Mouse (Mus musculus): Measurements from ENCODE around the gene Polrmt.

Gene Polrmt

DNA sequence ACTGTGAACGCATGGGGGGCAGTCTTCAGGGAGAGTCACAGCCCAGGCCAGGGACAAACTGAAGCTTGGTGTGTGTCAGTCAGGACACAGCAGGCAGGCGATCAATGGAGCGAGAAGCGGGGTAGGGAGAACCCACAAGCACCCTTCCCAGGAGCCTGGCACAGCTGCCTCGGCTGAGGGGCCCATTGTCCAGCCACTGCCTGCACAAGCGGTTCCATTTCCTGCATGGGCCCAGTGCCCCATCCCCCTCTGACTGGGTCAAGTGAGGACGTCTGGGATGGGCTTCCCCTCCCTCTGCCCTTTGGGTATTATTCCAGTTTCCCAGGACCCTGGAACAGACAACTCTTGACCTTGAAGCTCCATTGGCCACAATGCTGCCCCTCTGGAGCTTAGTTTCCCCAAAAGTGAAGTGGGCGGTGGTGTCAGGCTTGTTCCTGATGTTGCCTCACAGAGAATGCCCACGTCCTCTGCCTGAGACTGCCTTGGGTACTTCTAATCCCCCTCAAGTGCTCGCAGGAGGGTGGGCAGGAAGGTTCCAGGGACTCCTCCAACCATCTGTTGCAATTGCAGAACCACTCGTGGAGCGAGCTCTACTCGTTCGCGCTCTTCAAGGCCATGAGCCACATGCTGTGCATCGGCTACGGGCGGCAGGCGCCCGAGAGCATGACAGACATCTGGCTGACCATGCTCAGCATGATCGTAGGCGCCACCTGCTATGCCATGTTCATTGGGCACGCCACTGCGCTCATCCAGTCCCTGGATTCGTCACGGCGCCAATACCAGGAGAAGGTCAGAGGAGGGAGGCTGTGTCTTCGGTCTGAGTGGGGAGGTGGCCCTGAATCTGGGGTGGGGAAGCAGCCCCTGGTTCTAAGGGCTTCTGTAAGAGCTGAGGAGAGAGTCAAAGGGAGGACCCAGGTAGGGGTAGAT is 17.8 kb downstream of the Polrmt start:
- H3K27me3 ChIP-seq (ENCODE audit: insufficient read depth, low read length), result no peaks in the 10 kb centered on the region
- H3K9me3 ChIP-seq (ENCODE audit: low read length), result peaks cover 13% of the 10 kb centered on the region
- H3K4me3 ChIP-seq (replicated peaks; ENCODE audit: low read length), result peak overlapping the region; percentile 23; the same call in 1 of the 2 replicates
- TF ChIP-seq CTCF (conservative IDR thresholded peaks at IDR 0.05; ENCODE audit: low read length) (no peak), NANOG (IDR thresholded peaks at IDR 0.05; ENCODE audit: borderline replicate concordance, low read length) (no peak), POU5F1 (IDR thresholded peaks at IDR 0.05; ENCODE audit: borderline replicate concordance, low read length) (no peak)
- H3K4me1 ChIP-seq (replicated peaks; ENCODE audit: low read depth, low read length), result peaks cover 47% of the 10 kb centered on the region
- peaks cover 41% of the 10 kb centered on the region for H3K36me3 ChIP-seq (ENCODE audit: insufficient read depth, low read length)

DNA sequence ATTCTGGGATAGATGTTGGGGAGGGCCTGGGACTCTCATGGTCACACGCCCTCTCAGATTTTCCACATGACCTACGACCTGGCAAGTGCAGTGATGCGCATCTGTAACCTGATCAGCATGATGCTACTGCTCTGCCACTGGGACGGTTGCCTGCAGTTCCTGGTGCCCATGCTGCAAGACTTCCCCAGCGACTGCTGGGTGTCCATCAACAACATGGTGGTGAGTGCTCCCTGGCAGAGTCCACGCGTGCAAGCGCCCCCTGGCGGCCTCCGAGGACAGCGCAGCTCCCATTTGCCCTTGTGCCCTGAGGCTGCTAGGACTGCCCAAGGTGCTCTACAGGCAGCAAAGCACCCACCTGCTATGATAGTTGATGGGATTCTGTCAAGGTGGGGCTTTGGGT is 20.3 kb downstream of the Polrmt start:
- H3K27me3 ChIP-seq (ENCODE audit: insufficient read depth, low read length), result no peaks in the 10 kb centered on the region
- TF ChIP-seq CTCF (conservative IDR thresholded peaks at IDR 0.05; ENCODE audit: low read length), result peak; percentile 67
- no peak for TF ChIP-seq NANOG (IDR thresholded peaks at IDR 0.05; ENCODE audit: borderline replicate concordance, low read length)
- H3K4me1 ChIP-seq (replicated peaks; ENCODE audit: low read depth, low read length), result peaks cover 59% of the 10 kb centered on the region
- H3K36me3 ChIP-seq (ENCODE audit: insufficient read depth, low read length), result peaks cover 26% of the 10 kb centered on the region; the same call in 1 of the 2 replicates
- H3K4me3 ChIP-seq (replicated peaks; ENCODE audit: low read length), result no peak overlapping the region
- H3K9me3 ChIP-seq (ENCODE audit: low read length), result peaks cover 13% of the 10 kb centered on the region

- TF ChIP-seq NANOG (IDR thresholded peaks at IDR 0.05; ENCODE audit: borderline replicate concordance, low read length) (no peak), POU5F1 (IDR thresholded peaks at IDR 0.05; ENCODE audit: borderline replicate concordance, low read length) (no peak)
- Histone ChIP-seq H3K27me3 (ENCODE audit: insufficient read depth, low read length) (peaks cover 6% of the 10 kb centered on the region), H3K9me3 (ENCODE audit: low read length) (peaks cover 13% of the 10 kb centered on the region), H3K4me1 (replicated peaks; ENCODE audit: low read depth, low read length) (peaks cover 50% of the 10 kb centered on the region), H3K36me3 (ENCODE audit: insufficient read depth, low read length) (peaks cover 26% of the 10 kb centered on the region; the same call in 1 of the 2 replicates), H3K4me3 (replicated peaks; ENCODE audit: low read length) (no peak overlapping the region)
Observed at GRCm38 (mm10) chr10:79723692-79724091, 22.7 kb downstream of the Polrmt start.

GRCm38 (mm10) chr10:79723047-79723446 is 23.3 kb downstream of the Polrmt start:
- H3K4me1 ChIP-seq (replicated peaks; ENCODE audit: low read depth, low read length), result peaks cover 46% of the 10 kb centered on the region
- H3K9me3 ChIP-seq (ENCODE audit: low read length), result peaks cover 13% of the 10 kb centered on the region
- H3K27me3 ChIP-seq (ENCODE audit: insufficient read depth, low read length), result peaks cover 13% of the 10 kb centered on the region
- H3K4me3 ChIP-seq (replicated peaks; ENCODE audit: low read length), result no peak overlapping the region
- TF ChIP-seq CTCF (conservative IDR thresholded peaks at IDR 0.05; ENCODE audit: low read length) (no peak), POU5F1 (IDR thresholded peaks at IDR 0.05; ENCODE audit: borderline replicate concordance, low read length) (no peak), NANOG (IDR thresholded peaks at IDR 0.05; ENCODE audit: borderline replicate concordance, low read length) (no peak)
- peaks cover 26% of the 10 kb centered on the region; the same call in 1 of the 2 replicates for H3K36me3 ChIP-seq (ENCODE audit: insufficient read depth, low read length)

- TF ChIP-seq NANOG (IDR thresholded peaks at IDR 0.05; ENCODE audit: borderline replicate concordance, low read length), result no peak
- peaks cover 54% of the 10 kb centered on the region for H3K4me1 ChIP-seq (replicated peaks; ENCODE audit: low read depth, low read length)
- H3K4me3 ChIP-seq (replicated peaks; ENCODE audit: low read length), result no peak overlapping the region
- H3K27me3 ChIP-seq (ENCODE audit: insufficient read depth, low read length), result peaks cover 28% of the 10 kb centered on the region
- peaks cover 12% of the 10 kb centered on the region; the same call in 1 of the 2 replicates for H3K36me3 ChIP-seq (ENCODE audit: insufficient read depth, low read length)
- no peaks in the 10 kb centered on the region for H3K9me3 ChIP-seq (ENCODE audit: low read length)
Observed at GRCm38 (mm10) chr10:79721089-79721488, 25.3 kb downstream of the Polrmt start.

- Histone ChIP-seq H3K9me3 (ENCODE audit: low read length) (no peaks in the 10 kb centered on the region), H3K36me3 (ENCODE audit: insufficient read depth, low read length) (peaks cover 5% of the 10 kb centered on the region; the same call in 1 of the 2 replicates), H3K4me3 (replicated peaks; ENCODE audit: low read length) (peak overlapping the region; percentile 87), H3K4me1 (replicated peaks; ENCODE audit: low read depth, low read length) (peaks cover 37% of the 10 kb centered on the region), H3K27me3 (ENCODE audit: insufficient read depth, low read length) (peaks cover 44% of the 10 kb centered on the region)
- no peak for TF ChIP-seq POU5F1 (IDR thresholded peaks at IDR 0.05; ENCODE audit: borderline replicate concordance, low read length)
- no peak for TF ChIP-seq NANOG (IDR thresholded peaks at IDR 0.05; ENCODE audit: borderline replicate concordance, low read length)
- TF ChIP-seq CTCF (conservative IDR thresholded peaks at IDR 0.05; ENCODE audit: low read length), result no peak
Observed at GRCm38 (mm10) chr10:79717640-79718357, 28.6 kb downstream of the Polrmt start.

DNA sequence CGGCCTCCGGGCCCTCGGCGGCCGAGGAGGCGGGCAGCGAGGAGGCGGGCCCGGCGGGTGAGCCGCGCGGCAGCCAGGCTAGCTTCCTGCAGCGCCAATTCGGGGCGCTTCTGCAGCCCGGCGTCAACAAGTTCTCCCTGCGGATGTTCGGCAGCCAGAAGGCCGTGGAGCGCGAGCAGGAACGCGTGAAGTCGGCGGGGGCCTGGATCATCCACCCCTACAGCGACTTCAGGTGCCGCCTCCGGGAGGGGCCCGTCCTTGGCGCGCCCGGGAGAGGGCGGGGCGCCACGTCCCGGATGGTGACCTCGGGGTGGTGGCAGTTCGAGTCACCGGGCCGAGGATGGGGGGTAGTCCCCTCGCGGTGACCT is 29.4 kb downstream of the Polrmt start:
- H3K36me3 ChIP-seq (ENCODE audit: insufficient read depth, low read length), result peaks cover 11% of the 10 kb centered on the region
- peaks cover 44% of the 10 kb centered on the region for H3K27me3 ChIP-seq (ENCODE audit: insufficient read depth, low read length)
- TF ChIP-seq CTCF (conservative IDR thresholded peaks at IDR 0.05; ENCODE audit: low read length), result no peak
- H3K4me1 ChIP-seq (replicated peaks; ENCODE audit: low read depth, low read length), result peaks cover 35% of the 10 kb centered on the region
- H3K9me3 ChIP-seq (ENCODE audit: low read length), result no peaks in the 10 kb centered on the region
- peak overlapping the region; percentile 87 for H3K4me3 ChIP-seq (replicated peaks; ENCODE audit: low read length)

GRCm38 (mm10) chr10:79716254-79716987 is 30.0 kb downstream of the Polrmt start, which contains the start of gene Hcn2:
TSS of gene Hcn2 (plus strand) at chr10:79716634.
- no peak for TF ChIP-seq CTCF (conservative IDR thresholded peaks at IDR 0.05; ENCODE audit: low read length)
- no peak for TF ChIP-seq POU5F1 (IDR thresholded peaks at IDR 0.05; ENCODE audit: borderline replicate concordance, low read length)
- TF ChIP-seq NANOG (IDR thresholded peaks at IDR 0.05; ENCODE audit: borderline replicate concordance, low read length), result no peak
- Histone ChIP-seq H3K36me3 (ENCODE audit: insufficient read depth, low read length) (peaks cover 16% of the 10 kb centered on the region), H3K27me3 (ENCODE audit: insufficient read depth, low read length) (peaks cover 44% of the 10 kb centered on the region), H3K4me3 (replicated peaks; ENCODE audit: low read length) (peak within 1 kb of the TSS; percentile 87), H3K9me3 (ENCODE audit: low read length) (no peaks in the 10 kb centered on the region), H3K4me1 (replicated peaks; ENCODE audit: low read depth, low read length) (peaks cover 36% of the 10 kb centered on the region)

Data from E14TG2a.4 (cell line).